Mouse (Mus musculus) heart, adult 2 months (tissue): ENCODE measurements around the gene Fut7. TPM values are rescaled to one million over a fixed set of nuclear protein-coding genes. Genes with fewer than 3 reads are reported as not detected.
A peak's percentile ranks its signal among the peaks of the same experiment; 100 is the strongest.

Source experiments
- DNase-seq, 2 experiments: peaks; one replicate each; pipeline ENCODE4 v3.0.0; 2021
- H3K27ac ChIP-seq: fragments of 200-600 bp; 2 replicates; pipeline ENCODE4 v1.8.1; 2022
- H3K27me3 ChIP-seq: fragments of 200-500 bp; 2 replicates; pipeline ENCODE4 v1.6.1; 2012; ENCODE audit warnings: mild to moderate bottlenecking, low read length, inconsistent platforms, mixed read lengths; ENCODE audit not compliant: control insufficient read depth, insufficient read depth
- H3K36me3 ChIP-seq: fragments of 200-500 bp; 2 replicates; pipeline ENCODE4 v1.6.1; 2012; ENCODE audit warnings: low read length, inconsistent platforms; ENCODE audit not compliant: control insufficient read depth, insufficient read depth
- H3K4me1 ChIP-seq: fragments of 200-500 bp; 2 replicates; pipeline ENCODE4 v1.6.1; 2011; ENCODE audit warnings: low read length; ENCODE audit not compliant: control insufficient read depth, insufficient read depth
- H3K4me3 ChIP-seq: fragments of 200-600 bp; 2 replicates; pipeline ENCODE4 v1.8.1; 2022
- H3K79me2 ChIP-seq: fragments of 200-500 bp; replicated peaks from 2 replicates; pipeline ENCODE4 v1.6.1; 2012; ENCODE audit warnings: mild to moderate bottlenecking, inconsistent platforms, low read length, moderate library complexity, mixed read lengths; ENCODE audit not compliant: control insufficient read depth, insufficient read depth
- H3K9ac ChIP-seq: fragments of 200-500 bp; 2 replicates; pipeline ENCODE4 v1.6.1; 2012; ENCODE audit warnings: low read depth, mild to moderate bottlenecking, control low read depth, inconsistent platforms, low read length, mixed read lengths
- CTCF ChIP-seq: fragments of 200-600 bp; IDR thresholded peaks from 2 replicates; pipeline ENCODE4 v1.8.1; 2022; ENCODE audit warnings: antibody characterized with exemption, mild to moderate bottlenecking, moderate library complexity
- EP300 ChIP-seq: fragments of 200-500 bp; IDR thresholded peaks from 2 replicates; pipeline ENCODE4 v1.6.1; 2011; ENCODE audit warnings: low read depth, low read length, control low read depth; ENCODE audit not compliant: insufficient read depth
- POLR2A ChIP-seq: fragments of 200-500 bp; IDR thresholded peaks from 2 replicates; pipeline ENCODE4 v1.6.1; 2011; ENCODE audit warnings: mild to moderate bottlenecking, low read depth, low read length, control low read depth; ENCODE audit not compliant: insufficient read depth
- WGBS: fragments of 180-500 bp; shearing (Covaris S2); methylation state at CpG from one replicate; pipeline ENCODE4 v1.1.7; 2018; 5-methylcytosine and 5-hydroxymethylcytosine counted together
- intact Hi-C: fragments of 180-260 bp; cut with DNase I; formaldehyde crosslinking; loops from one replicate; pipeline ENCODE4 v1.15.1; 2025
- polyA plus RNA-seq: library from polyadenylated mRNA; depleted of rRNA; stranded (reverse); fragments of >200 nt; gene quantifications from 2 replicates; pipeline ENCODE4 v1.2.3, GENCODE M21; 2012
- total RNA-seq, 2 experiments: library from RNA; stranded (reverse); gene quantifications; 2 replicates each; pipeline ENCODE4 v1.2.3; 2021

Fut7 gene
- total and polyA plus RNA-seq, 3 experiments: 0.11 to 0.43 TPM; not detected in 1

- Histone ChIP-seq H3K79me2 (no peaks in the 10 kb centered on the region), H3K27me3 (no peaks in the 10 kb centered on the region), H3K9ac (no peak within 1 kb of the TSS), H3K4me1 (peaks cover 9% of the 10 kb centered on the region), H3K4me3 (no peak within 1 kb of the TSS), H3K36me3 (no peaks in the 10 kb centered on the region), H3K27ac (peak within 1 kb of the TSS; percentile 30; the same call in 1 of the 2 replicates)
- DNase-seq: no peak
- 60% methylated on average over 8 of the region's 8 CpGs for WGBS
- intact Hi-C loops: no loop called here
- TF ChIP-seq POLR2A (no peak), CTCF (no peak), EP300 (no peak)
Measured at GRCm38 (mm10) chr2:25399051-25399450, 24.0 kb upstream of the Fut7 start, which contains the start of gene Npdc1. Npdc1 (plus strand) TSS chr2:25399351.

DNA sequence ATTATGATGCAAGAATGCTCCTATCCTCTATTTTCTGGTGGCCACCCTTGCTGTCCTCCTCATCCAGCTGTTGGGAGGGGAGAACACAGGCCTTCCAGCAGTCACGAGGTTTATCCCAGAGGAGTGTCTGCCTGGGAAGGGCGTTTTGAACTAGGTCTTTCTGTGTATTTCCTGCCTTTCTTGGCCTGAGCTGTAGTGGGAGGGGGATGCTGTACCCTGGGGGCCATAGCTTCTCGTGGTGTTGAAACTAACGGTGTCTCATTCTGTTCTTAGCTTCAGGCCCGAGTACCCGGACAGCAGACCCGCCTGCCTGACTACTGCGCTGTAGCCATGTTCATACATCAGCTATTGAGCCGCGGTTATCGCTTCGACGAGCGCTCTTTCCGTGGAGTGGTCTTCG, 22.8 kb upstream of the Fut7 start:
- peaks cover 8% of the 10 kb centered on the region for H3K4me1 ChIP-seq
- peak overlapping the region; percentile 30 for H3K9ac ChIP-seq
- H3K36me3 ChIP-seq: no peaks in the 10 kb centered on the region
- intact Hi-C loops: loop anchor here (5.0 kb wide), 1 partner anchor 33 kb away; the partner anchor contains the start of gene Uap1l1
- H3K79me2 ChIP-seq: no peaks in the 10 kb centered on the region
- no peaks in the 10 kb centered on the region for H3K27me3 ChIP-seq
- peak overlapping the region; percentile 64 for H3K27ac ChIP-seq
- H3K4me3 ChIP-seq: peak overlapping the region; percentile 29
- WGBS: 15% methylated on average over 16 of the region's 16 CpGs
- peak; percentile 67 to 77 for DNase-seq
- TF ChIP-seq POLR2A (peak; percentile 33; the same call in 1 of the 2 replicates), EP300 (no peak)

GRCm38 (mm10) chr2:25400764-25401163, 22.3 kb upstream of the Fut7 start:
- 4% methylated on average over 17 of the region's 17 CpGs for WGBS
- TF ChIP-seq POLR2A: no peak
- TF ChIP-seq EP300: no peak
- TF ChIP-seq CTCF: peak; percentile 90
- Histone ChIP-seq H3K9ac (peak overlapping the region; percentile 30), H3K79me2 (no peaks in the 10 kb centered on the region), H3K4me1 (peaks cover 7% of the 10 kb centered on the region), H3K4me3 (peak overlapping the region; percentile 29), H3K27me3 (no peaks in the 10 kb centered on the region), H3K36me3 (no peaks in the 10 kb centered on the region), H3K27ac (peak overlapping the region; percentile 64)
- intact Hi-C loops: loop anchor here (5.0 kb wide), 1 partner anchor 33 kb away; the partner anchor contains the start of gene Uap1l1
- peak; percentile 78 to 80 for DNase-seq

- TF ChIP-seq POLR2A (no peak), CTCF (peak; percentile 72), EP300 (no peak)
- no peak overlapping the region; the same call in none of the 2 replicates for H3K27ac ChIP-seq
- H3K4me1 ChIP-seq: 0 out of 2 replicates have a peak, but pooled peaks cover 1% of the 10 kb centered on the region
- H3K4me3 ChIP-seq: peak overlapping the region; percentile 58
- no peaks in the 10 kb centered on the region for H3K36me3 ChIP-seq
- H3K79me2 ChIP-seq: no peaks in the 10 kb centered on the region
- peak; percentile 51 to 66 for DNase-seq
- H3K27me3 ChIP-seq: no peaks in the 10 kb centered on the region
- 2% methylated on average over 13 of the region's 13 CpGs for WGBS
- peak overlapping the region; percentile 18; the same call in 1 of the 2 replicates for H3K9ac ChIP-seq
- intact Hi-C loops: loop anchor here (5.0 kb wide), 1 partner anchor 35 kb away; the partner anchor contains the start of gene Uap1l1
Measured at GRCm38 (mm10) chr2:25402377-25402971, 20.6 kb upstream of the Fut7 start.

DNA sequence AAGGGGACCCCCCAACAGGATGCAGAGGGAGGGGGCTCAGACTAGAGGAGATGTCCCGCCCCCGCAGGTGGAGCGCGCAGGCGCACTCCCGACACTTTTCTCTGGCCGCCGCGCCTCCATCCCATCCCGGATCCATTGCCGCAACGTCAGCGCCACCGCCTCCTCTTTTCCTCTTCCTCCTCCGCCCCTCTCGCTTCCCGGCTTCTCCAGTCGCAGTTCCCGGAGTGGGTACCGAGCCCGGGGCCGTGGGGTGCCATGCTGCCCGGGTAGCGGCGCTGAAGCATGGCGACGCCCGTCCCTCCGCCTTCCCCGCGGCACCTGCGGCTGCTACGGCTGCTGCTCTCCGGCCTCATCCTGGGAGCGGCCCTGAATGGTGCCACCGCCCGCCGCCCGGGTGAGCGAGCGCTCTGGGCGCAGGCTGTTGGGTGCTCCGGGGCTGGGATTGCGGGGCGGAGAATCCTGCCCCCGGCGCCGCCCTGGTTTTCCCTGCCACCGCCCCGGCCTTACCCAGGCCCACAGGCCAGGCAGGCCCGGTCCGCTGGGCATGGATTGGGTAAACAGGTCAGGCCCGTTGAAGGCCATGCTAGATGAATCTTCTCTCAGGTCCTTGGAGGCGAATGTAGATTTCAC, 20.0 kb upstream of the Fut7 start:
- H3K9ac ChIP-seq: peak overlapping the region; percentile 77
- peak; percentile 82 to 83 for DNase-seq
- no peaks in the 10 kb centered on the region for H3K27me3 ChIP-seq
- H3K79me2 ChIP-seq: no peaks in the 10 kb centered on the region
- intact Hi-C loops: loop anchor here (5.0 kb wide), 1 partner anchor 36 kb away; the partner anchor contains the start of gene Uap1l1
- H3K27ac ChIP-seq: peak overlapping the region; percentile 74
- peak overlapping the region; percentile 58 for H3K4me3 ChIP-seq
- TF ChIP-seq CTCF (no peak), EP300 (no peak), POLR2A (peak; percentile 55; the same call in 1 of the 2 replicates)
- 0 out of 2 replicates have a peak, but pooled peaks cover 1% of the 10 kb centered on the region for H3K4me1 ChIP-seq
- WGBS: 2% methylated on average over 54 of the region's 54 CpGs
- H3K36me3 ChIP-seq: no peaks in the 10 kb centered on the region
